Mouse (Mus musculus) small intestine, adult 2 months (tissue): Measurements from ENCODE around the gene Rpa1.

Experiments used
- CTCF ChIP-seq: fragments of 200-500 bp; IDR thresholded peaks from 2 replicates; pipeline ENCODE4 v1.5.1; 2012; ENCODE audit warnings: low read depth, mild to moderate bottlenecking, control low read depth, inconsistent platforms, low read length, moderate library complexity, mixed read lengths; ENCODE audit not compliant: insufficient replicate concordance, insufficient read length; ENCODE audit errors: extremely low read depth
- POLR2A ChIP-seq: fragments of 200-500 bp; IDR thresholded peaks from 2 replicates; pipeline ENCODE4 v1.6.1; 2012; ENCODE audit warnings: low read depth, mild to moderate bottlenecking, control low read depth, inconsistent platforms, low read length, moderate library complexity

GRCm38 (mm10) chr11:75269213-75269612 is 78.9 kb downstream of the Rpa1 start:
- TF ChIP-seq POLR2A (no peak), CTCF (no peak)
